Mouse (Mus musculus) lung, postnatal 0 days (tissue): ENCODE measurements around the gene Gm9736. TPM values are rescaled to one million over a fixed set of nuclear protein-coding genes. Genes with fewer than 3 reads are reported as not detected.
"Not testable (repeated sequence)": the region's sequence is repeated elsewhere in the genome, so short reads cannot be mapped to it uniquely, and the experiment has no call there.

Source experiments
- ATAC-seq: fragments of 200-750 bp; cut with Nextera tagmentation; 2 replicates; pipeline ENCODE4 v1.8.0; 2017; ENCODE audit warnings: moderate library complexity
- DNase-seq: peaks from one replicate; pipeline ENCODE4 v3.0.0-alpha.2; 2016; ENCODE audit warnings: low spot score
- H3K27ac ChIP-seq: fragments of 300-500 bp; sonication (generic); 2 replicates; pipeline ENCODE4 v1.5.1; 2014; ENCODE audit warnings: antibody characterized with exemption, mild to moderate bottlenecking, low read length, mixed read lengths
- H3K27me3 ChIP-seq: fragments of 300-500 bp; sonication (generic); replicated peaks from 2 replicates; pipeline ENCODE4 v1.6.1; 2014; ENCODE audit warnings: low read length, mixed read lengths; ENCODE audit not compliant: insufficient read depth
- H3K36me3 ChIP-seq: fragments of 300-500 bp; sonication (generic); 2 replicates; pipeline ENCODE4 v1.6.1; 2014; ENCODE audit warnings: low read length, mixed read lengths; ENCODE audit not compliant: insufficient read depth
- H3K4me1 ChIP-seq: fragments of 300-500 bp; sonication (generic); 2 replicates; pipeline ENCODE4 v1.6.1; 2014; ENCODE audit warnings: antibody characterized with exemption, low read depth, low read length, mixed read lengths; ENCODE audit not compliant: insufficient read depth
- H3K4me2 ChIP-seq: fragments of 300-500 bp; sonication (generic); replicated peaks from 2 replicates; pipeline ENCODE4 v1.6.1; 2014; ENCODE audit warnings: low read depth, mild to moderate bottlenecking, low read length, moderate library complexity, mixed read lengths
- H3K4me3 ChIP-seq: fragments of 300-500 bp; sonication (generic); 2 replicates; pipeline ENCODE4 v1.5.1; 2014; ENCODE audit warnings: low read depth, low read length
- H3K9ac ChIP-seq: fragments of 300-500 bp; sonication (generic); replicated peaks from 2 replicates; pipeline ENCODE4 v1.6.1; 2014; ENCODE audit warnings: low read depth, mild to moderate bottlenecking
- H3K9me3 ChIP-seq: fragments of 300-500 bp; sonication (generic); 2 replicates; pipeline ENCODE4 v1.6.1; 2016; ENCODE audit warnings: low read length, mixed read lengths
- CTCF ChIP-seq: IDR thresholded peaks from 2 replicates; pipeline ENCODE4 v1.5.1; 2016; ENCODE audit warnings: antibody characterized with exemption, mild to moderate bottlenecking
- EP300 ChIP-seq: IDR thresholded peaks from 2 replicates; pipeline ENCODE4 v1.6.1; 2016; ENCODE audit warnings: antibody characterized with exemption, mild to moderate bottlenecking, control low read depth
- WGBS: fragments of 180-500 bp; shearing (Covaris S2); extraction: QIAGEN DNeasy Blood & Tissue Kit; methylation state at CpG from one replicate; pipeline ENCODE4 v1.1.7; 2014; 5-methylcytosine and 5-hydroxymethylcytosine counted together
- polyA plus RNA-seq: library from polyadenylated mRNA; unstranded; fragments of >200 nt; fragmentation: Nextera tagmentation; extraction: Ambion mirVana; gene quantifications from 2 replicates; pipeline ENCODE4 v1.2.1, GENCODE M21; 2015

The Gm9736 gene
- polyA plus RNA-seq, 1 experiment from 2014 or later, result not detected

- not testable (repeated sequence) for DNase-seq, ATAC-seq, H3K4me1 ChIP-seq, H3K9me3 ChIP-seq, H3K27me3 ChIP-seq, H3K4me2 ChIP-seq, H3K36me3 ChIP-seq, H3K27ac ChIP-seq, H3K9ac ChIP-seq, H3K4me3 ChIP-seq
- 50% methylated on average over 1 of the region's 1 CpGs for WGBS
These were observed 25.7 kb upstream of the Gm9736 start, which contains the start of gene Gm7138 for GRCm38 (mm10) chr10:77776844-77777243. TSS of gene Gm7138 (minus strand) at chr10:77776944.

DNA sequence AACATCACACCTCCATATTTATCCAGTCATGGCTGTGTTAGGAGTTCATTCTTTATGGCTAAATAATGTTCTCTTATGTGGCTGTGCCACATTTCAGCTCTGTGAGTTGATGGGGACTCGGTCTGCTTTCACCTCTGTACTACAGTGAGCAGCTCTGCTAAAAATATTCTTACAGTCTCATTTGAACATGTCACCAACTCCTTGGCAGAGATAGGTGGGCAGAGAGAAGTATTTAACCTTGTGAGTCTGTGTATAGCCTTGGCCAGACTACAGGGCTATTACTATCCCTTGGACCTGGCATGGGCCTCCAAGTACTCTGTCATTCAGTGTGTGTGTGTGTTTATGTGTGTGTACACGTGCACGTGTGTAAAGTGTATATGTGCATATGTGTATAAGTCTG lies 21.0 kb upstream of the Gm9736 start:
- 89% methylated on average over 1 of the region's 3 CpGs for WGBS
- not testable (repeated sequence) for H3K9me3 ChIP-seq, H3K4me1 ChIP-seq, H3K4me2 ChIP-seq, DNase-seq, H3K9ac ChIP-seq, ATAC-seq, H3K27ac ChIP-seq, H3K27me3 ChIP-seq, H3K4me3 ChIP-seq, H3K36me3 ChIP-seq

- H3K9me3 ChIP-seq, H3K4me2 ChIP-seq, H3K27ac ChIP-seq, H3K9ac ChIP-seq, H3K27me3 ChIP-seq, H3K4me1 ChIP-seq, ATAC-seq, DNase-seq, H3K4me3 ChIP-seq, H3K36me3 ChIP-seq: not testable (repeated sequence)
- 60% methylated on average over 1 of the region's 1 CpGs for WGBS
These were observed 20.1 kb upstream of the Gm9736 start, which contains the start of gene Gm3238 for GRCm38 (mm10) chr10:77771225-77771624. TSS of gene Gm3238 (minus strand) at chr10:77771325.

GRCm38 (mm10) chr10:77769727-77770126 lies 18.6 kb upstream of the Gm9736 start:
- TF ChIP-seq CTCF, result no peak
- TF ChIP-seq EP300, result no peak
- Histone ChIP-seq H3K36me3 (no peaks in the 10 kb centered on the region), H3K4me1 (no peaks in the 10 kb centered on the region), H3K27me3 (no peaks in the 10 kb centered on the region), H3K27ac (no peak overlapping the region), H3K9me3 (no peaks in the 10 kb centered on the region), H3K4me2 (no peak overlapping the region), H3K9ac (no peak overlapping the region), H3K4me3 (no peak overlapping the region)
- no peak for ATAC-seq
- WGBS, result 82% methylated on average over 1 of the region's 1 CpGs
- no peak for DNase-seq

GRCm38 (mm10) chr10:77759582-77759981 lies 8.4 kb upstream of the Gm9736 start, which contains the start of gene Gm3233:
TSS of gene Gm3233 (minus strand) at chr10:77759682.
- not testable (repeated sequence) for H3K4me1 ChIP-seq, H3K9ac ChIP-seq, H3K4me3 ChIP-seq, H3K27ac ChIP-seq, H3K4me2 ChIP-seq, H3K36me3 ChIP-seq, ATAC-seq, H3K27me3 ChIP-seq, H3K9me3 ChIP-seq, DNase-seq
- WGBS, result no CpG with 5 or more reads among the region's 1 CpGs

DNA sequence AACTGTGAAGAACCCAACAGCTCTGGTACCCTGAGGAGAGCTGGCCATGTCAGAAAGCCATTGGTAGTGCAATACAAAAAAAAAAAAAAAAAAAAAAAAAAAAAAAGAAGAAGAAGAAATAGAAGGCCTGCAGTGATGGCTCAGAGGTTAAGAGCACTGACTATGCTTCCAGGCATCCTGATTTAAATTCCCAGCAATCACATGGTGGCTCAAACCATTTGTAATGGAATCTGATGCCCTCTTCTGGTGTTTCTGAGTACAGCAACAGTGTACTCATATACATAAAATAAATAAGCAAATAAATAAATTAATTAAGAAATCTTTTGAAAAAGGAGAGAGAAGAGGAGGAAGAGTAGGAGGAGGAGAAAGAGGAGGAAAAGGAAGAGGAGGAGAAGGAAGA lies 2.3 kb upstream of the Gm9736 start:
- no peak overlapping the region for H3K27ac ChIP-seq
- peak; percentile 28; the same call in 1 of the 2 replicates for TF ChIP-seq CTCF
- no peak for TF ChIP-seq EP300
- no peaks in the 10 kb centered on the region for H3K36me3 ChIP-seq
- no peaks in the 10 kb centered on the region for H3K27me3 ChIP-seq
- H3K4me3 ChIP-seq, result no peak overlapping the region
- no peaks in the 10 kb centered on the region for H3K4me1 ChIP-seq
- ATAC-seq (no peak), DNase-seq (no peak)
- no peak overlapping the region for H3K9ac ChIP-seq
- H3K9me3 ChIP-seq, result no peaks in the 10 kb centered on the region
- H3K4me2 ChIP-seq, result no peak overlapping the region

DNA sequence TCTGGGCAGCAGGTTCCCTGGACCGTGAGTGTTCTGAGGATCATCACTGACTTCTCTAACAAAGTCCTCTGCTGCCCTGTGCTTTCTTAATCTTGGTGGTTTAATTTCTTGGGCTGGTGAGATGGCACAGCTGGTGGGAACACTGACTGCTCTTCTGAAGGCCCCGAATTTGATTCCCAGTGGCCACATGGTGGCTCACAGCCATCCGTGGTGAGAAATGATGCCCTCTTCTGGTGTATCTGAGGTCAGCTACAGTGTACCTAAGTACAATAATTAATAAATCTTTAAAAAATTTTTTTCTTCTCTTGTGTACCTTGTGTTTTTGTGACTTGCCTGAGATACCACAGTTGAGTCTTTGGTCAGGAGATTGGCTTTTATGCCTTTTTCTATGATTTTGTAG lies 1.2 kb upstream of the Gm9736 start:
- not testable (repeated sequence) for ATAC-seq, H3K4me1 ChIP-seq, H3K9ac ChIP-seq, H3K27me3 ChIP-seq, H3K36me3 ChIP-seq, H3K4me2 ChIP-seq, H3K9me3 ChIP-seq, H3K27ac ChIP-seq, DNase-seq, H3K4me3 ChIP-seq
- peak; percentile 27 for TF ChIP-seq CTCF
- WGBS, result 64% methylated on average over 3 of the region's 3 CpGs

DNA sequence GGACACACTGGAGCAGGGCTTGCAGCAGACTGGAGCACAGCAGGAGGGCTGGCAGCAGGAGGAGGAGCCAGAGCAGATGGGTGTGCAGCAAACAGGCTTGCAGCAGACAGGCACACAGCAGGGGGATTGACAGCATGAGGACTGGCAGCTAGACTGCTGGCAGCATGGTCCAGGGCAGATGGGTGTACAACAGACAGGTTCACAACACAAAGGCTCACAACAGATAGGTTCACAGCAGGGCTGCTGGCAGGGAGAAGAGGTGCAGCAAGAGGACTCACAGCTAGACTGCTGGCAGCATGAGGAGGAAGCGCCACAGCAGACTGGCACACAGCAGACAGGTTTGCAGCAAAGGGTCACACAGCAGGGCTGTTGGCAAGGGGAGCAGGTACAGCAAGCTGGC lies 468 bp downstream of the Gm9736 start:
- WGBS, result 82% methylated on average over 1 of the region's 1 CpGs
- H3K4me1 ChIP-seq, H3K27ac ChIP-seq, H3K4me3 ChIP-seq, H3K27me3 ChIP-seq, H3K4me2 ChIP-seq, H3K9ac ChIP-seq, H3K9me3 ChIP-seq, ATAC-seq, H3K36me3 ChIP-seq, DNase-seq: not testable (repeated sequence)

GRCm38 (mm10) chr10:77741924-77742688 lies 9.0 kb downstream of the Gm9736 start, which contains the start of gene Gm18596:
TSS of gene Gm18596 (minus strand) at chr10:77742638.
- H3K9ac ChIP-seq, H3K4me2 ChIP-seq, H3K27me3 ChIP-seq, H3K27ac ChIP-seq, ATAC-seq, H3K36me3 ChIP-seq, H3K4me3 ChIP-seq, DNase-seq, H3K4me1 ChIP-seq, H3K9me3 ChIP-seq: not testable (repeated sequence)
- 47% methylated on average over 3 of the region's 5 CpGs for WGBS
